11 mouse cellular contexts compared by ENCODE assay signal in genomic region chr3:149246935-149247625, GRCm38 (mm10).
A peak's percentile ranks its signal among the peaks of the same experiment; 100 is the strongest.
DNase-seq lines count a peak whose midpoint lies in the region; ATAC-seq lines count a peak whose summit lies in the region.
"Had no signal": no experiment of that assay in that cellular context is flagged by ENCODE, and none has a peak within 500 bp of the region (broad histone marks: within the 10 kb centered on the region; RNA-seq: fewer than 3 reads in every experiment).

No protein-coding gene starts in this region.

- H3K36me3 ChIP-seq in forebrain, embryonic 16.5 days (ENCODE audit: control insufficient read depth, insufficient read depth), result no peaks in the 10 kb centered on the region
- no peaks in the 10 kb centered on the region for H3K36me3 ChIP-seq in neural tube, embryonic 14.5 days (ENCODE audit: control insufficient read depth, insufficient read depth, low read length)

- DNase-seq in kidney, postnatal 4 days, result peak; percentile 28 to 37
- DNase-seq in kidney, adult 11 months, result no peak
- DNase-seq in ovary, postnatal 36 days (ENCODE audit: low spot score), result peak; percentile 33
- DNase-seq in ovary, postnatal 10 days (ENCODE audit: low spot score), result no peak
- DNase-seq in gastrocnemius, postnatal 14 days, result no peak
- DNase-seq: adrenal gland, postnatal 14 days; heart, postnatal 10 days; liver, postnatal 0 days; thymus, adult 18-20 months had no signal

- H3K9me3 ChIP-seq in forebrain, embryonic 16.5 days (ENCODE audit: control insufficient read depth, low read length), result no peaks in the 10 kb centered on the region
- no peaks in the 10 kb centered on the region for H3K9me3 ChIP-seq in neural tube, embryonic 14.5 days (ENCODE audit: control insufficient read depth, low read length)

- no peak overlapping the region for H3K9ac ChIP-seq in forebrain, embryonic 16.5 days (replicated peaks; ENCODE audit: low read depth, low read length)
- no peak overlapping the region for H3K9ac ChIP-seq in neural tube, embryonic 14.5 days (replicated peaks; ENCODE audit: low read depth, low read length)
- H3K9ac ChIP-seq: liver, postnatal 0 days had no signal

- no peaks in the 10 kb centered on the region for H3K27me3 ChIP-seq in forebrain, embryonic 16.5 days (replicated peaks; ENCODE audit: control insufficient read depth, insufficient read depth, low read length)
- no peaks in the 10 kb centered on the region for H3K27me3 ChIP-seq in neural tube, embryonic 14.5 days (ENCODE audit: control insufficient read depth, insufficient read depth, low read length)

- H3K27ac ChIP-seq in forebrain, embryonic 16.5 days (ENCODE audit: low read length), result peak overlapping the region; percentile 61
- H3K27ac ChIP-seq in neural tube, embryonic 14.5 days (ENCODE audit: low read depth, low read length), result peak overlapping the region; percentile 62

- intact Hi-C loops in gastrocnemius, postnatal 14 days (cut with DNase I; ENCODE audit: low total_unique reads), result no loop called here

- H3K4me2 ChIP-seq in forebrain, embryonic 16.5 days (ENCODE audit: low read length), result peak overlapping the region; percentile 40
- H3K4me2 ChIP-seq in neural tube, embryonic 14.5 days (ENCODE audit: low read depth, low read length), result peak overlapping the region; percentile 38

- 16% methylated on average over 10 of the region's 10 CpGs for WGBS in forebrain, embryonic 16.5 days
- WGBS in neural tube, embryonic 14.5 days, result 23% methylated on average over 10 of the region's 10 CpGs

- peak; percentile 78 for ATAC-seq in forebrain, embryonic 16.5 days
- peak; percentile 75 for ATAC-seq in neural tube, embryonic 14.5 days (ENCODE audit: low read depth)
- ATAC-seq: liver, postnatal 0 days had no signal

- H3K4me1 ChIP-seq in forebrain, embryonic 16.5 days (replicated peaks; ENCODE audit: control insufficient read depth, insufficient read depth, low read length), result peaks cover 7% of the 10 kb centered on the region
- H3K4me1 ChIP-seq in neural tube, embryonic 14.5 days (ENCODE audit: control insufficient read depth, insufficient read depth, low read length), result peaks cover under 1% of the 10 kb centered on the region; the same call in 1 of the 2 replicates

- peak overlapping the region; percentile 19 for H3K4me3 ChIP-seq in forebrain, embryonic 16.5 days (replicated peaks; ENCODE audit: low read length)
- no peak overlapping the region for H3K4me3 ChIP-seq in neural tube, embryonic 14.5 days (ENCODE audit: low read depth, low read length)

Comparison
In these comparisons a context has a peak if more than half of its experiments do, and no peak if none do; other contexts are left out.
1. DNase-seq: peak in kidney, postnatal 4 days (2 of 2) and ovary, postnatal 36 days (single experiment); none in kidney, adult 11 months (single experiment), ovary, postnatal 10 days (single experiment) and gastrocnemius, postnatal 14 days (single experiment).